Comparison of ENCODE assay signal across 8 mouse cellular contexts in genomic region chr7:110781231-110781711, GRCm38 (mm10). TPM values are rescaled to one million over a fixed set of nuclear protein-coding genes. Genes with fewer than 3 reads are reported as not detected.
DNase-seq lines count a peak whose midpoint lies in the region; ATAC-seq and TF ChIP-seq lines count a peak whose summit lies in the region.

No protein-coding gene starts in this region.

- no peaks in the 10 kb centered on the region for H3K27me3 ChIP-seq in hindbrain, embryonic 13.5 days
- no peaks in the 10 kb centered on the region for H3K27me3 ChIP-seq in hindbrain, embryonic 10.5 days (ENCODE audit: insufficient read depth, poor library complexity, severe bottlenecking)
- H3K27me3 ChIP-seq in liver, embryonic 15.5 days, result no peaks in the 10 kb centered on the region

- TF ChIP-seq CTCF in embryonic fibroblast, embryonic 13.5 days (IDR thresholded peaks at IDR 0.05; ENCODE audit: borderline replicate concordance, insufficient read depth, low read length), result no peak

- 68% methylated on average over 2 of the region's 2 CpGs for WGBS in hindbrain, embryonic 13.5 days
- 84% methylated on average over 2 of the region's 2 CpGs for WGBS in hindbrain, embryonic 10.5 days
- WGBS in liver, embryonic 15.5 days (ENCODE audit: insufficient replicate concordance), result 47% methylated on average over 2 of the region's 2 CpGs

- no peaks in the 10 kb centered on the region for H3K9me3 ChIP-seq in hindbrain, embryonic 13.5 days
- no peaks in the 10 kb centered on the region for H3K9me3 ChIP-seq in hindbrain, embryonic 10.5 days
- H3K9me3 ChIP-seq in liver, embryonic 15.5 days (replicated peaks), result no peaks in the 10 kb centered on the region

- H3K4me2 ChIP-seq in hindbrain, embryonic 13.5 days, result no peak overlapping the region
- peak overlapping the region; percentile 84 for H3K4me2 ChIP-seq in liver, embryonic 15.5 days

- TF ChIP-seq POLR2A in embryonic fibroblast, embryonic 13.5 days (IDR thresholded peaks at IDR 0.05; ENCODE audit: low read depth, low read length), result no peak

- no peaks in the 10 kb centered on the region for H3K36me3 ChIP-seq in hindbrain, embryonic 13.5 days
- no peaks in the 10 kb centered on the region for H3K36me3 ChIP-seq in hindbrain, embryonic 10.5 days
- peaks cover 58% of the 10 kb centered on the region for H3K36me3 ChIP-seq in liver, embryonic 15.5 days (replicated peaks)

- H3K4me1 ChIP-seq in hindbrain, embryonic 13.5 days (replicated peaks), result peaks cover 34% of the 10 kb centered on the region
- H3K4me1 ChIP-seq in hindbrain, embryonic 10.5 days (replicated peaks), result peaks cover 36% of the 10 kb centered on the region
- H3K4me1 ChIP-seq in embryonic fibroblast, embryonic 13.5 days (ENCODE audit: control insufficient read depth, insufficient read depth, low read length), result peaks cover 33% of the 10 kb centered on the region
- peaks cover 88% of the 10 kb centered on the region for H3K4me1 ChIP-seq in liver, embryonic 15.5 days (replicated peaks)

- H3K4me3 ChIP-seq in hindbrain, embryonic 13.5 days, result no peak overlapping the region
- no peak overlapping the region for H3K4me3 ChIP-seq in hindbrain, embryonic 10.5 days
- no peak overlapping the region for H3K4me3 ChIP-seq in embryonic fibroblast, embryonic 13.5 days (ENCODE audit: insufficient read depth, low read length)
- H3K4me3 ChIP-seq in liver, embryonic 15.5 days (replicated peaks), result peak overlapping the region; percentile 21

- H3K27ac ChIP-seq in hindbrain, embryonic 13.5 days, result peak overlapping the region; percentile 44
- H3K27ac ChIP-seq in hindbrain, embryonic 10.5 days, result no peak overlapping the region
- H3K27ac ChIP-seq in embryonic fibroblast, embryonic 13.5 days (ENCODE audit: insufficient read depth, low read length), result peak overlapping the region; percentile 70
- peak overlapping the region; percentile 96 for H3K27ac ChIP-seq in liver, embryonic 15.5 days (replicated peaks)

- H3K9ac ChIP-seq in hindbrain, embryonic 13.5 days, result no peak overlapping the region
- peak overlapping the region; percentile 51 for H3K9ac ChIP-seq in liver, embryonic 15.5 days

- no peak for DNase-seq in hindbrain, embryonic 10.5 days (ENCODE audit: low spot score)
- DNase-seq in adrenal gland, postnatal 14 days, result peak; percentile 55
- no peak for DNase-seq in ovary, adult 18-20 months (ENCODE audit: low spot score)
- DNase-seq in urinary bladder, adult 2 months (ENCODE audit: low spot score), result no peak
- DNase-seq in natural killer cell, adult 2 months (ENCODE audit: low spot score in 2 of 2), result no peak

- ATAC-seq in hindbrain, embryonic 13.5 days (ENCODE audit: low FRiP score), result no peak
- peak; percentile 80 for ATAC-seq in liver, embryonic 15.5 days (ENCODE audit: insufficient read depth)

RNA-seq across cellular contexts. Expression of gene Ampd3, which starts 13.3 kb away (rescaled TPM):
- polyA plus RNA-seq in hindbrain, embryonic 13.5 days (2015; fragmentation: Nextera tagmentation; extraction: Ambion mirVana), result 4.3 and 4.9 TPM in 2 replicates
- 1.7 and 1.9 TPM in 2 replicates for polyA plus RNA-seq in hindbrain, embryonic 10.5 days (2016; fragmentation: Nextera tagmentation; extraction: Ambion mirVana)
- total RNA-seq in adrenal gland, postnatal 14 days (2021), result 22.9 and 32.8 TPM in 2 replicates
- polyA plus RNA-seq in embryonic fibroblast, embryonic 13.5 days (2011; ENCODE audit: insufficient read length, low read depth, missing spikeins), result 4.6 and 8.8 TPM in 2 replicates
- polyA plus RNA-seq in liver, embryonic 15.5 days (2015; fragmentation: Nextera tagmentation; extraction: Ambion mirVana), result 28.0 and 30.8 TPM in 2 replicates
- 19.2 and 19.9 TPM in 2 replicates for polyA plus RNA-seq in urinary bladder, adult 2 months (2012; rRNA removed)
